Mouse (Mus musculus) testis, adult 2 months (tissue): ENCODE measurements around the gene 4930467E23Rik. TPM values are rescaled to one million over a fixed set of nuclear protein-coding genes. Genes with fewer than 3 reads are reported as not detected.
"Not testable (repeated sequence)": the region's sequence is repeated elsewhere in the genome, so short reads cannot be mapped to it uniquely, and the experiment has no call there.

Source experiments
- H3K27ac ChIP-seq: fragments of 200-500 bp; 2 replicates; pipeline ENCODE4 v1.5.1; 2012; ENCODE audit warnings: low read depth, low read length; ENCODE audit not compliant: control insufficient read depth, insufficient read depth
- H3K27me3 ChIP-seq: fragments of 200-500 bp; 2 replicates; pipeline ENCODE4 v1.6.1; 2012; ENCODE audit warnings: mild to moderate bottlenecking, low read length, moderate library complexity; ENCODE audit not compliant: control insufficient read depth, insufficient read depth
- H3K36me3 ChIP-seq: fragments of 200-500 bp; 2 replicates; pipeline ENCODE4 v1.6.1; 2012; ENCODE audit warnings: mild to moderate bottlenecking, low read length; ENCODE audit not compliant: control insufficient read depth, insufficient read depth
- H3K4me1 ChIP-seq: fragments of 200-500 bp; 2 replicates; pipeline ENCODE4 v1.6.1; 2012; ENCODE audit warnings: low read length; ENCODE audit not compliant: control insufficient read depth, insufficient read depth
- H3K4me3 ChIP-seq: fragments of 200-500 bp; 2 replicates; pipeline ENCODE4 v1.5.1; 2012; ENCODE audit warnings: low read depth, mild to moderate bottlenecking, low read length, moderate library complexity, mixed read lengths; ENCODE audit not compliant: control insufficient read depth
- polyA plus RNA-seq: library from polyadenylated mRNA; depleted of rRNA; stranded (reverse); fragments of >200 nt; gene quantifications from 2 replicates; pipeline ENCODE4 v1.2.3, GENCODE M21; 2012

Gene 4930467E23Rik
- polyA plus RNA-seq, 1 experiment = 13.2 TPM

GRCm38 (mm10) chr8:19712227-19712750 is 17.1 kb upstream of the 4930467E23Rik start:
- not testable (repeated sequence) for H3K27me3 ChIP-seq, H3K4me3 ChIP-seq, H3K4me1 ChIP-seq, H3K36me3 ChIP-seq, H3K27ac ChIP-seq

- not testable (repeated sequence) for H3K36me3 ChIP-seq, H3K27ac ChIP-seq, H3K4me1 ChIP-seq, H3K4me3 ChIP-seq, H3K27me3 ChIP-seq
Measured at GRCm38 (mm10) chr8:19712816-19713215, 16.6 kb upstream of the 4930467E23Rik start.

- not testable (repeated sequence) for H3K27ac ChIP-seq, H3K4me1 ChIP-seq, H3K27me3 ChIP-seq, H3K4me3 ChIP-seq, H3K36me3 ChIP-seq
Measured at GRCm38 (mm10) chr8:19713232-19713834, 16.0 kb upstream of the 4930467E23Rik start.

GRCm38 (mm10) chr8:19714426-19714825 is 14.9 kb upstream of the 4930467E23Rik start:
- not testable (repeated sequence) for H3K4me1 ChIP-seq, H3K27ac ChIP-seq, H3K4me3 ChIP-seq, H3K27me3 ChIP-seq, H3K36me3 ChIP-seq

GRCm38 (mm10) chr8:19715266-19715665 is 14.1 kb upstream of the 4930467E23Rik start:
- H3K27me3 ChIP-seq, H3K4me3 ChIP-seq, H3K4me1 ChIP-seq, H3K36me3 ChIP-seq, H3K27ac ChIP-seq: not testable (repeated sequence)

GRCm38 (mm10) chr8:19717851-19718250 is 11.5 kb upstream of the 4930467E23Rik start:
- not testable (repeated sequence) for H3K27me3 ChIP-seq, H3K4me3 ChIP-seq, H3K27ac ChIP-seq, H3K36me3 ChIP-seq, H3K4me1 ChIP-seq

- not testable (repeated sequence) for H3K4me1 ChIP-seq, H3K36me3 ChIP-seq, H3K4me3 ChIP-seq, H3K27ac ChIP-seq, H3K27me3 ChIP-seq
Measured at GRCm38 (mm10) chr8:19719513-19719912, 9.9 kb upstream of the 4930467E23Rik start.

- H3K27me3 ChIP-seq, H3K4me1 ChIP-seq, H3K27ac ChIP-seq, H3K4me3 ChIP-seq, H3K36me3 ChIP-seq: not testable (repeated sequence)
Measured at GRCm38 (mm10) chr8:19724871-19725270, 4.5 kb upstream of the 4930467E23Rik start.

- not testable (repeated sequence) for H3K27me3 ChIP-seq, H3K4me3 ChIP-seq, H3K4me1 ChIP-seq, H3K27ac ChIP-seq, H3K36me3 ChIP-seq
Measured at GRCm38 (mm10) chr8:19751773-19752172, 22.4 kb downstream of the 4930467E23Rik start.

- not testable (repeated sequence) for H3K27ac ChIP-seq, H3K4me3 ChIP-seq, H3K27me3 ChIP-seq, H3K36me3 ChIP-seq, H3K4me1 ChIP-seq
Measured at GRCm38 (mm10) chr8:19754178-19754577, 24.8 kb downstream of the 4930467E23Rik start.

GRCm38 (mm10) chr8:19754961-19755360 is 25.6 kb downstream of the 4930467E23Rik start:
- not testable (repeated sequence) for H3K27me3 ChIP-seq, H3K36me3 ChIP-seq, H3K4me3 ChIP-seq, H3K27ac ChIP-seq, H3K4me1 ChIP-seq

GRCm38 (mm10) chr8:19761660-19762059 is 32.3 kb downstream of the 4930467E23Rik start:
- H3K27me3 ChIP-seq, H3K4me1 ChIP-seq, H3K4me3 ChIP-seq, H3K27ac ChIP-seq, H3K36me3 ChIP-seq: not testable (repeated sequence)
